In the genomic region with DNA sequence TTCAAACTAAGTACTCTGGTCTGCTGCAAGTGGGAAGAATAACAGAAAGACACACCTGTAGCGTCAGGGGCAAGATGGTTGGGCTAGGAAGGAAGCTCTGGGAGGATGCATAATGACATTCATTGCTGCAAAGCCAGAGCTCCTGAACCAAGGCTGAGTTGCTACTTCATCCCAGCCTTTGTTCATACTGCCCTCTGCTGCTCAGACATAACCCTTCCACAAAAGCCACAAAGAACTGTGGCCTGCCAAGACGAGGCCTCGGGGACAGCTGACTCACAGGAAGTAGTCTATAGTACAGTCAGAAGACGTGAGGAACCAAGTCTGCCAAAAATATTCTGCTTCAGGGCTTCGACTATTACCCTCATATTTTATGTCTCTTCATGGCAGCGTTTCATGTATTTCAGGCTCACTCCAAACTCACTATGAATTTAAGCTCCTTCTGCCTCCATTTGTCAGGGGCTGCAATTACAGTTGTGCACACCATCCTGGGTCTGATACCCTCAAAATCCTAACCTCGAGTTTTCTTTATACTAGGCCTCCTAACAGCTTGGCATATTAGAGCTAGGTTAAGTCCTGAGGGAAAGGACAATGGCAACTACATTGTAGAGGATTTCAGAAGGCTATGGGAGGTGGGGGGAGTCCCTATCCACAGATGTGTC, we compare ENCODE assay signal across 9 mouse cellular contexts. TPM values are rescaled to one million over a fixed set of nuclear protein-coding genes. Genes with fewer than 3 reads are reported as not detected.
DNase-seq lines count a peak whose midpoint lies in the region; ATAC-seq and TF ChIP-seq lines count a peak whose summit lies in the region.
"Had no signal": no experiment of that assay in that cellular context is flagged by ENCODE, and none has a peak within 500 bp of the region (broad histone marks: within the 10 kb centered on the region; RNA-seq: fewer than 3 reads in every experiment).

No protein-coding gene starts in this region.

- H3K4me2 ChIP-seq in forebrain, embryonic 16.5 days (ENCODE audit: low read length): no peak overlapping the region
- H3K4me2 ChIP-seq in liver, postnatal 0 days (ENCODE audit: low read depth, low read length): no peak overlapping the region
- H3K4me2 ChIP-seq in neural tube, embryonic 14.5 days (ENCODE audit: low read depth, low read length): no peak overlapping the region

- WGBS in forebrain, embryonic 16.5 days: 28% methylated on average over 7 of the region's 7 CpGs
- WGBS in liver, postnatal 0 days (ENCODE audit: insufficient replicate concordance): 13% methylated on average over 7 of the region's 7 CpGs
- WGBS in neural tube, embryonic 14.5 days: 30% methylated on average over 7 of the region's 7 CpGs

- H3K4me1 ChIP-seq in E14TG2a.4 (replicated peaks; ENCODE audit: low read depth, low read length): no peaks in the 10 kb centered on the region
- no peaks in the 10 kb centered on the region for H3K4me1 ChIP-seq in forebrain, embryonic 16.5 days (replicated peaks; ENCODE audit: control insufficient read depth, insufficient read depth, low read length)
- no peaks in the 10 kb centered on the region for H3K4me1 ChIP-seq in liver, postnatal 0 days (ENCODE audit: insufficient read depth)
- H3K4me1 ChIP-seq in neural tube, embryonic 14.5 days (ENCODE audit: control insufficient read depth, insufficient read depth, low read length): no peaks in the 10 kb centered on the region

- peak; percentile 25; the same call in 1 of the 2 replicates for TF ChIP-seq CTCF in E14TG2a.4 (conservative IDR thresholded peaks at IDR 0.05; ENCODE audit: low read length)
- TF ChIP-seq CTCF in liver, postnatal 0 days (IDR thresholded peaks at IDR 0.05; ENCODE audit: low read depth): peak; percentile 84

- peak; percentile 78 for ATAC-seq in forebrain, embryonic 16.5 days
- peak; percentile 56 for ATAC-seq in liver, postnatal 0 days
- peak; percentile 91 for ATAC-seq in neural tube, embryonic 14.5 days (ENCODE audit: low read depth)

- H3K27ac ChIP-seq in forebrain, embryonic 16.5 days (ENCODE audit: low read length): no peak overlapping the region
- no peak overlapping the region for H3K27ac ChIP-seq in liver, postnatal 0 days (ENCODE audit: low read depth)
- no peak overlapping the region for H3K27ac ChIP-seq in neural tube, embryonic 14.5 days (ENCODE audit: low read depth, low read length)

- TF ChIP-seq EP300 in liver, postnatal 0 days (IDR thresholded peaks at IDR 0.05; ENCODE audit: low read depth): no peak

- H3K9me3 ChIP-seq in E14TG2a.4 (ENCODE audit: low read length): no peaks in the 10 kb centered on the region
- no peaks in the 10 kb centered on the region for H3K9me3 ChIP-seq in forebrain, embryonic 16.5 days (ENCODE audit: control insufficient read depth, low read length)
- no peaks in the 10 kb centered on the region for H3K9me3 ChIP-seq in liver, postnatal 0 days (ENCODE audit: low read length)
- no peaks in the 10 kb centered on the region for H3K9me3 ChIP-seq in neural tube, embryonic 14.5 days (ENCODE audit: control insufficient read depth, low read length)

- no peak overlapping the region for H3K9ac ChIP-seq in forebrain, embryonic 16.5 days (replicated peaks; ENCODE audit: low read depth, low read length)
- no peak overlapping the region for H3K9ac ChIP-seq in liver, postnatal 0 days (replicated peaks)
- H3K9ac ChIP-seq in neural tube, embryonic 14.5 days (replicated peaks; ENCODE audit: low read depth, low read length): no peak overlapping the region

- H3K4me3 ChIP-seq in E14TG2a.4 (replicated peaks; ENCODE audit: low read length): no peak overlapping the region
- no peak overlapping the region for H3K4me3 ChIP-seq in forebrain, embryonic 16.5 days (replicated peaks; ENCODE audit: low read length)
- no peak overlapping the region for H3K4me3 ChIP-seq in liver, postnatal 0 days (ENCODE audit: low read depth, low read length)
- no peak overlapping the region for H3K4me3 ChIP-seq in neural tube, embryonic 14.5 days (ENCODE audit: low read depth, low read length)
- H3K4me3 ChIP-seq: erythroblast, embryonic 14.5 days had no signal

- intact Hi-C loops in heart, postnatal 25 days (cut with DNase I): loop anchor here (5.0 to 10.0 kb wide), 4 partner anchors 169 to 604 kb away; partner anchors contain the start of genes Hsd17b7 and Nuf2

- no peaks in the 10 kb centered on the region for H3K36me3 ChIP-seq in E14TG2a.4 (ENCODE audit: insufficient read depth, low read length)
- no peaks in the 10 kb centered on the region for H3K36me3 ChIP-seq in forebrain, embryonic 16.5 days (ENCODE audit: control insufficient read depth, insufficient read depth)
- H3K36me3 ChIP-seq in liver, postnatal 0 days (replicated peaks; ENCODE audit: insufficient read depth, low read length): peaks cover 6% of the 10 kb centered on the region; the same call in 1 of the 2 replicates
- H3K36me3 ChIP-seq in neural tube, embryonic 14.5 days (ENCODE audit: control insufficient read depth, insufficient read depth, low read length): no peaks in the 10 kb centered on the region

- no peaks in the 10 kb centered on the region for H3K27me3 ChIP-seq in E14TG2a.4 (ENCODE audit: insufficient read depth, low read length)
- H3K27me3 ChIP-seq in forebrain, embryonic 16.5 days (replicated peaks; ENCODE audit: control insufficient read depth, insufficient read depth, low read length): no peaks in the 10 kb centered on the region
- H3K27me3 ChIP-seq in liver, postnatal 0 days (ENCODE audit: insufficient read depth, low read length): no peaks in the 10 kb centered on the region
- no peaks in the 10 kb centered on the region for H3K27me3 ChIP-seq in neural tube, embryonic 14.5 days (ENCODE audit: control insufficient read depth, insufficient read depth, low read length)

- DNase-seq in cerebellum, adult 11-12 months: peak; percentile 61
- DNase-seq in heart, postnatal 25 days (ENCODE audit: low spot score): peak; percentile 63
- peak; percentile 78 for DNase-seq in layer of hippocampus, adult 11-12 months (ENCODE audit: low spot score)
- peak; percentile 60 for DNase-seq in liver, postnatal 0 days
- peak; percentile 68 for DNase-seq in testis, postnatal 10 days (ENCODE audit: low spot score)

RNA-seq across cellular contexts. Expression of gene Ddr2, which starts 25.9 kb away (rescaled TPM):
- 7.9 and 12.3 TPM in 2 replicates for polyA plus RNA-seq in forebrain, embryonic 16.5 days (2015; fragmentation: Nextera tagmentation; extraction: Ambion mirVana)
- total RNA-seq in heart, postnatal 25 days (2021): 10 to 100 TPM; 23.4 to 29.0 TPM
- 0.84 and 1.4 TPM in 2 replicates for polyA plus RNA-seq in liver, postnatal 0 days (2015; fragmentation: Nextera tagmentation; extraction: Ambion mirVana)
- 0.91 and 11.7 TPM in 2 replicates for polyA plus RNA-seq in neural tube, embryonic 14.5 days (2014; fragmentation: Nextera tagmentation; extraction: Ambion mirVana)
- polyA plus RNA-seq: erythroblast, embryonic 14.5 days had no signal

RNA-seq across cellular contexts. Expression of gene Uap1, which starts 38.3 kb away (rescaled TPM):
- polyA plus RNA-seq in forebrain, embryonic 16.5 days (2015; fragmentation: Nextera tagmentation; extraction: Ambion mirVana): 56.6 and 57.9 TPM in 2 replicates
- 10 to 100 TPM; 54.8 to 56.9 TPM for total RNA-seq in heart, postnatal 25 days (2021)
- polyA plus RNA-seq in liver, postnatal 0 days (2015; fragmentation: Nextera tagmentation; extraction: Ambion mirVana): 19.6 and 22.3 TPM in 2 replicates
- 62.4 and 70.7 TPM in 2 replicates for polyA plus RNA-seq in neural tube, embryonic 14.5 days (2014; fragmentation: Nextera tagmentation; extraction: Ambion mirVana)
